Mouse (Mus musculus) thymus, postnatal 4 days (tissue): Measurements from ENCODE around the gene Sfrp2.

Experiments used
- DNase-seq: peaks from one replicate; pipeline ENCODE4 v3.0.0; 2021

The Sfrp2 gene

DNA sequence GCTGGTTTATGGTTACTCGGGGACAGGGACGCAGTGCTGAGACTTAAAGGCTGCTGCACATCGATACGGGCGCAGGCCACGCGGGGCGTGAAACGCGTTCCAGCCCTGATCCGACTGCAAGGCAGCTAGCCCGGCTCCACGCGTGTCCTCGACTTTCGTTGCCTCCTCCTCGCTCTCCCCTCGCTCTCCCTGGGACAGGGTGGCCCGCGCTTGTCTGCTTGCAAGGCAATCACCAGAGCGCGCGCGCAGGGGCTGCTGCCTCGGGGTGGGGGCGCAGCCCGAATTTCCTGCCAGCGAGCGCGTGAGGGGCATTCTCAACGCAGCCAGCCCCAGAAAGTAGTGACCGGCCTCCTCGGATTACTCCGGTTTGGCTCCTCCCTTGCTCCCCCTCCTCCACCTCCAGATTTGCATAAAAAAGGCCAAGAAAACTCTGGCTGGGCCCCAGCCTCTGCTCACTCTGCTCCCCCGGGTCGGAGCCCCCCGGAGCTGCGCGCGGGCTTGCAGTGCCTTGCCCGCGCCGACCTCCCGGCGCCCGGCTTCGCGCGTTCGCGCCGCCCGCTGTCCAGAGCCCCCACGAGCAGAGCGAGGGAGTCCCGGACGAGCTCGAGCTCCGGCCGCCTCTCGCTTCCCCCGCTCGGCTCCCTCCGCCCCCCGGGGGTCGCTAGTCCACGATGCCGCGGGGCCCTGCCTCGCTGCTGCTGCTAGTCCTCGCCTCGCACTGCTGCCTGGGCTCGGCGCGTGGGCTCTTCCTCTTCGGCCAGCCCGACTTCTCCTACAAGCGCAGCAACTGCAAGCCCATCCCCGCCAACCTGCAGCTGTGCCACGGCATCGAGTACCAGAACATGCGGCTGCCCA is at the start of gene Sfrp2:
Gene Sfrp2, plus strand, starts transcription at position 451 of the 855 bp plus-strand sequence.
- DNase-seq, result peak; percentile 48

DNA sequence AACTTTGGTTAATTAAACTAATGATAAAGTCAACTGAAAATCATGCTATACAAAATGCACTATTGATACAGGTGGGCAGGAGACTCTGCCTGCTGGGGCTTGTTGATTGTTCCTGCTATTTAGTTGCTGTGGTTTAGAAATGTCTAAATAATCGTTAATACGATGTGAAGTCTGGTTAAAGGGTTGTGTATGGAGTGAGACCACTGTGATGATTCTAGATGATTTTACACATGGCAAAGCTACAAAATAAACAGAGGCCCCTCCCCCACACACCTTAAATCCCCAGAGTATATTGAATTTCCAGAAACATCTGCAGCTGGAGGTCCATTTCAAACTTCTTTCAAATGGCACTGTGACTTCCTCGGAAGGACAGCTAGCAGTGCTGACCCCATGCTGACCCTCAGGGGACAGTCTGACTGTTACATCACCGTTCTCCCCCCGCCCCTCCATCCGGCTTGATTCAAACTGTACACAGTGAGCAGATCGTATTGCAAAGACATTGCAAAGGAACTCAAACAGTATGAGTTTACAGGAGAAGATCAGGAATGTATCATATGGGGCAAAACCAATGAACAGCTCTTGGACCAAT is 48.4 kb upstream of the Sfrp2 start:
- DNase-seq, result no peak

GRCm38 (mm10) chr3:83718662-83719061 is 47.5 kb upstream of the Sfrp2 start:
- no peak for DNase-seq

GRCm38 (mm10) chr3:83728223-83728622 is 37.9 kb upstream of the Sfrp2 start:
- DNase-seq, result no peak

- no peak for DNase-seq
These were observed 37.3 kb upstream of the Sfrp2 start for GRCm38 (mm10) chr3:83728675-83729390.

GRCm38 (mm10) chr3:83733985-83734384 is 32.1 kb upstream of the Sfrp2 start:
- DNase-seq, result no peak

DNA sequence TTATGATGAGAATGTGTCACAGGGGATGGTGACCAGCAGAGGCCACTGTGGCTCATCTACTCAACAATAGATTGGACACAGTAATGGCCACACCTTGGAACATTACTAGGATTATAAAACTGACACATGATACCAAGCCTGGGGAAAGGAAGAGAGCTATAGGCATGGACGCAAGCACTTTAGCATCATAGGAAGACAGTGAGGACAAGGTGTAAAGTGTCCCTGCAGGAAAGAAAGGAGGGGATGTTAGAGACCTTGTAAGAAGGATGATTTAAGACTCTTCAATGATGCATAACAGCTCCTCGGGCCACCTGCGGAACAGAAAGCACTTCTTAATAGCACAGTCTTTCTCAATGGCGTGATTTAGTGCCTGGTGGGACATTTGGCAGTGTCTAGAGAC is 29.1 kb upstream of the Sfrp2 start:
- no peak for DNase-seq

- no peak for DNase-seq
These were observed 25.9 kb upstream of the Sfrp2 start for GRCm38 (mm10) chr3:83740246-83740645.

DNA sequence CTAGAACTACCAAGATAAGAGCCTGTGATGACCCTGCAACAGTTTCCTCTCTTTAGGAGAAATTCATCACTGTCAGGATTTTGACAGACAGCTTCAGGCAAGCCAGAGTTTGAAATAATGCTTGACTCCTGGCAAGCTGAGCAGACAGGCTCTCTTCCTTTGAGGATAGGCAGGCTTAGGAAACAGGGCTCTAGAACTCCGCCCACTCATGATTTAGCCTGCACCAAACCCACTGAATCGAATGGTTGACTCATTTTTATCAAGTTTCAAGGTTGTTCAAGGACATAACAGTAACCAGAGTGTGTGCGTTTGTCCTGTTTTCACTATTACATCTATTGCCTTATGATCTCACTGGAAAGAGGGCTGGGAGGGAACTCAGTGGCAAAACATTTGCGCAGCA is 18.8 kb upstream of the Sfrp2 start:
- DNase-seq, result no peak

GRCm38 (mm10) chr3:83747895-83748294 is 18.2 kb upstream of the Sfrp2 start:
- no peak for DNase-seq

DNA sequence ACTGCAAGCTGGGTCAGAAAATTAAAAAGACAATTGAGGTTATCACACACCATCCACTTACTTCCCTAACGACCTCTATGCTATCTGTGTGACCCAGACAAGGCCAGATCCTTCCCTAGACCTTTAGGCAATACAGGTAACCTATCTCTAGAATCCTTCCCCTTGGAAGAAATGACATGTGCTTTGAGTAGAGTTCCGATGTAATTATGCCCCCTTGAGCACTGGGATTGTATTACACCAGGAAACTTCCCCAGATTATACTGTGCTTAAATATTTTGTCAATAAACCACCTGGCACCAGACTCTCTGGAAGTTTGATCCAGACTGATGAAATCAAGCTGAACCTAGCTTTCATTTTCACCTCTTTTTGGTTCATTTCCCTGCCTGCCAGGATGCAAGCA is 14.5 kb upstream of the Sfrp2 start:
- DNase-seq, result no peak

GRCm38 (mm10) chr3:83752196-83752595 is 13.9 kb upstream of the Sfrp2 start:
- DNase-seq, result no peak

DNA sequence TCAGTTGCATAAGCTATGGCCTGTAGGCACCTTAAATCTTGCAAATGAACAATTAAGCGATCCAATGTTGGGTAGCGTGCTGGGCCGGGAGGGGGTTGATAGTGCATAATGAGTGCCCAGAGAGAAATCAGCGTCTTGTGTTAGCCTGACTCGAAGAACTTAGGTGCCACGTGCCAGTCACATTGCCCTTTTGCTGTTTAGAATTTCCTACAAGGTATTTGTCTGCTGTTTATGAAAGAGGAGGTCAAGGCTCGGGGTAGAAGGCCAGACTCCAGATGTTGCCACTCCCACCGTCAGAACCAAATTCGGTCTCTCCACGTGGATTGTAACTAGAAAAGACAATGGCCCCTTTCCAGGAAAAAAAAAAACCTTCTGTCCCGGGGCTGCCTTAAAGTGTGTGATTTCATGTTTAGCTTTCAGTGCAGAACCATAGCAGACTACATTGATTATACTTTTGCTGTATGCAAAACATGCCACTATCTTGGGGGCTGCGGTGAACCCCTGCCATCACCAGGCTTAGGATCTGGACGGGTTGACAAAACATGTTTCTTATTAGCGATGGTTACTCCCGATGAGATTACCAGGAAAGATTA is 11.0 kb upstream of the Sfrp2 start:
- no peak for DNase-seq

DNA sequence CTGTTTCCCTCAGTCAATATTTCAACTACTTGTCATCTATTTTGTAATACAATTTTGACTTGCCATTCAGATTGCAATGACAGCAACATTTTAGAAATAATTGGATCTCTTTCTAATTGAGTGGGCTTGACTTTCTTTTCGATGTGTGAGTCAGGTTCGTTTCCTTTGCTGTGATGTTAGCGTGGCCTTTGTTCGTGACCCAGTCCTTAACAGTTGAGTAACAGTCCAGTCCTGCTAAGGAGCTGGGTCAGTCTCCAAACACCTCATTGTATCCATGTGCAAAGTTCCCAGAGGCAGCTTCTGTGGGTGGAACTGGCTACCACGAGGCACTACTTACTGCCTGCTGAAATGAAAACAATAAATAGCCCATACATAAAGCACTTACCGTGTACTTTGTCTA is 10.5 kb upstream of the Sfrp2 start:
- DNase-seq, result no peak

GRCm38 (mm10) chr3:83762361-83762760 is 3.8 kb upstream of the Sfrp2 start:
- peak; percentile 30 for DNase-seq

- peak; percentile 84 for DNase-seq
These were observed 2.3 kb upstream of the Sfrp2 start for GRCm38 (mm10) chr3:83763551-83764548.

- no peak for DNase-seq
These were observed 577 bp downstream of the Sfrp2 start for GRCm38 (mm10) chr3:83766726-83767070.

DNA sequence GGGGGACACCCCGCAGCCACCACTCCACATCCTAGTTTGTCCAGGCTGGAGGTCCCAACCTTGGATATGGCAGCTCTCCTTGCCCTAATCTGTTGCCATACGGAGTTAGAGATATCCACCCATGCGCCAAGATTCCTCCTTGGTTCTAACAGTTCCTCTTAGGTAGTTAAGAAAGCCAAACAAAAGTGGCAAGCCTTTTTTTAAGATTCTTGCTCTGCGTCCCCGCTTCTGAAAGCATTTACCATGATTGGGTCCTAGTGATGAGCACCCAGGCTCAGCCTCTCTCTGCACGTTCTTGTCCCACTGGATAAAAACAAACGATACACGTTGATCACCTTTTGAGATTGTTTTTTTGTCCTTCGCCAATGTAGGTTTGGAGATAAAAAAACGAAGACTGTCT is 1.0 kb downstream of the Sfrp2 start:
- DNase-seq, result no peak

GRCm38 (mm10) chr3:83768293-83769035 is 2.3 kb downstream of the Sfrp2 start:
- peak; percentile 30 for DNase-seq

DNA sequence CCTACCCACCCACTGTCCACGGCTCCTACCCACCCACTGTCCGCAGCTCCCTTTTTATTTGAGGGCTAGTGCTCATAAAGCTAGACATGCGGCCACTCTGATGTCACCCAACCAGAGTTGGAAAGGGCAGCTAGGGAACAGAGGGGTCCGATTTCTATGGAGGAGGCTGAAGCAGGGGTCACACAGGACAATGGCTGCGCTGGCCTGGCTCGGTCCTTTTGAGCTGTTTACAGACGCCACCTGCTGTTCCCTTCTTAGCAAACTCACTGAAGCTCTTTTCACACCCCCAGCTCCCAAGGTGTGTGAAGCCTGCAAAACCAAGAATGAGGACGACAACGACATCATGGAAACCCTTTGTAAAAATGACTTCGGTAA is 2.9 kb downstream of the Sfrp2 start:
- DNase-seq, result no peak

- no peak for DNase-seq
These were observed 5.2 kb downstream of the Sfrp2 start for GRCm38 (mm10) chr3:83771160-83771869.
